ENCODE assay signal across 16 mouse cellular contexts in genomic region chr2:50053893-50054292, GRCm38 (mm10). TPM values are rescaled to one million over a fixed set of nuclear protein-coding genes. Genes with fewer than 3 reads are reported as not detected.
"Had no signal": no experiment of that assay in that cellular context is flagged by ENCODE, and none has a peak within 500 bp of the region (broad histone marks: within the 10 kb centered on the region; RNA-seq: fewer than 3 reads in every experiment).

No protein-coding gene starts in this region.

- H3K27me3 ChIP-seq: neural tube, embryonic 13.5 days; neural tube, embryonic 15.5 days; stomach, embryonic 15.5 days had no signal

- H3K4me2 ChIP-seq: neural tube, embryonic 13.5 days; neural tube, embryonic 15.5 days; stomach, embryonic 15.5 days had no signal

- H3K27ac ChIP-seq: neural tube, embryonic 13.5 days; neural tube, embryonic 15.5 days; stomach, embryonic 15.5 days had no signal

- H3K4me1 ChIP-seq: neural tube, embryonic 13.5 days; neural tube, embryonic 15.5 days; stomach, embryonic 15.5 days had no signal

- H3K4me3 ChIP-seq: neural tube, embryonic 13.5 days; neural tube, embryonic 15.5 days; stomach, embryonic 15.5 days had no signal

- DNase-seq: retina, postnatal 1 day; right cerebral cortex, adult 18-20 months; right cerebral cortex, postnatal 14 days; right cerebral cortex, postnatal 25 days; right cerebral cortex, postnatal 4 days; spleen, adult 18-20 months; thymus, adult 18-20 months; thymus, adult 2 months; thymus, postnatal 14 days; thymus, postnatal 25 days; thymus, postnatal 36 days; thymus, postnatal 4 days had no signal

- H3K9ac ChIP-seq: neural tube, embryonic 13.5 days; neural tube, embryonic 15.5 days; stomach, embryonic 15.5 days had no signal

- H3K9me3 ChIP-seq: neural tube, embryonic 13.5 days; neural tube, embryonic 15.5 days; stomach, embryonic 15.5 days had no signal

- H3K36me3 ChIP-seq: neural tube, embryonic 13.5 days; neural tube, embryonic 15.5 days; stomach, embryonic 15.5 days had no signal

RNA-seq across cellular contexts. Expression of gene Lypd6, which starts 12.3 kb away (rescaled TPM):
- total RNA-seq: neutrophil, adult 5-6 weeks had no signal
